In the genomic region with DNA sequence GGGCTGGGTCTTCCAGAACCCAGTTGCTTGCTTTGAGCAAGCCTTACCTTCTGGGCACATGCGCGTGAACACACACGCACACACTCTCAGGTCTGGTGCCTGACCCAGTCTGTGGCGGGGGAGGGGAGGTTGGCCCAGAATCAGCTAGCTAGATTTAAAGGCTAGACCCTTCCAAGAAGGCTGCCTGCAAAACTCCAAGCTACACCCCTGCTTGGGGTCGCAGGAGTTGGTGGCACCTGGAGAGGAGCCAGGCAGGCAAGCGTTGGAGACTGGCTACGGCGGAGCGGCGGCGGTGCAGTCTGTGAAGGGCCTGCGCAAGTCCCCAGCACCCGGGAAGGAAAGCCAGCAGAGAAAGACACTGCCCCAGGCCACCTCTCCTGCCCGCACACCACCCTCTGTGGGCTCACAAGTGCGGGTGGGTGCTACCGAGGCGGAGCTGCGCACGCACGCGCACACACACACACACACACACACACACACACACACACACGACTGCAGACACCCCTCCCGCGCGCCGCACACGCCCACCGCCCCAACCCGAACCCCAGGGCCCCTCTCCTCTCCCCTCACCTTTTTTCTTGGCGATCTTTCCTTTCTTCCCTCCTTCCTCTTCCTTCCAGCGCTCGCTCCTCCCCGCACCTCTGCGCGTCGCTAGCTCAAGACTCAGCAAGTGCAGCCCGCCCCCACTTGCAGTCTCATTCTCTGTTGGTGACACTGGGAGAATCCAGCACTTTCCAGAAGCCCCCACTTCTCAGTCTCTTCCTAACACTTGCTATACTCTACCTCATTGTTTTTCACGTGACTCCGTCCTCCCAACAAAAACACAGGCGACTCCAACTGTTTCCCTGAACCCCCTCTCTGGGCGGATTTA, we compare ENCODE assay signal across 8 mouse cellular contexts. TPM values are rescaled to one million over a fixed set of nuclear protein-coding genes. Genes with fewer than 3 reads are reported as not detected.
DNase-seq lines count a peak whose midpoint lies in the region; ATAC-seq and TF ChIP-seq lines count a peak whose summit lies in the region.

No protein-coding gene starts in this region.

- H3K27me3 ChIP-seq in spleen, adult 2 months (ENCODE audit: control insufficient read depth, insufficient read depth, low read length), result peaks cover 1% of the 10 kb centered on the region; the same call in 1 of the 2 replicates
- no peaks in the 10 kb centered on the region for H3K27me3 ChIP-seq in intestine, postnatal 0 days (replicated peaks; ENCODE audit: control insufficient read depth, insufficient read depth, low read length)
- H3K27me3 ChIP-seq in liver, embryonic 11.5 days (replicated peaks; ENCODE audit: control insufficient read depth, insufficient read depth, low read length), result no peaks in the 10 kb centered on the region

- peak; percentile 62 for ATAC-seq in intestine, postnatal 0 days
- peak; percentile 63; the same call in 1 of the 2 replicates for ATAC-seq in liver, embryonic 11.5 days (replicated peaks; ENCODE audit: low FRiP score)

- WGBS in spleen, adult 2 months, result 7% methylated on average over 33 of the region's 41 CpGs
- WGBS in intestine, postnatal 0 days, result 3% methylated on average over 35 of the region's 41 CpGs
- 4% methylated on average over 39 of the region's 41 CpGs for WGBS in liver, embryonic 11.5 days

- no peak for TF ChIP-seq POLR2A in spleen, adult 2 months (IDR thresholded peaks at IDR 0.05; ENCODE audit: low read depth, low read length)

- DNase-seq in spleen, adult 2 months (ENCODE audit: low read depth in 1 of 2, low spot score in 2 of 2), result no peak
- no peak for DNase-seq in spleen, postnatal 4 days (ENCODE audit: low spot score in 2 of 2)
- peak; percentile 46 to 56 for DNase-seq in cerebellum, postnatal 4 days (ENCODE audit: low spot score in 2 of 2)
- peak; percentile 19 to 25 for DNase-seq in gastrocnemius, adult 8-10 months (ENCODE audit: low spot score in 2 of 2)
- peak; percentile 54 for DNase-seq in liver, embryonic 11.5 days (ENCODE audit: low spot score)
- peak; percentile 13 for DNase-seq in naive thymus-derived CD4-positive, alpha-beta T cell, adult 2 months (ENCODE audit: low read depth)
- peak; percentile 50 for DNase-seq in urinary bladder, postnatal 14 days (ENCODE audit: low spot score)

- H3K36me3 ChIP-seq in spleen, adult 2 months (ENCODE audit: control insufficient read depth, insufficient read depth, low read length), result no peaks in the 10 kb centered on the region
- peaks cover 6% of the 10 kb centered on the region; the same call in 1 of the 2 replicates for H3K36me3 ChIP-seq in intestine, postnatal 0 days (ENCODE audit: control insufficient read depth, insufficient read depth)
- H3K36me3 ChIP-seq in liver, embryonic 11.5 days (ENCODE audit: control insufficient read depth, insufficient read depth, low read length), result no peaks in the 10 kb centered on the region

- H3K4me3 ChIP-seq in spleen, adult 2 months (ENCODE audit: extremely low read depth, insufficient read depth, insufficient read length), result peak overlapping the region; percentile 42; the same call in 1 of the 2 replicates
- H3K4me3 ChIP-seq in intestine, postnatal 0 days (ENCODE audit: low read depth, low read length), result peak overlapping the region; percentile 65
- H3K4me3 ChIP-seq in liver, embryonic 11.5 days (ENCODE audit: low read depth, low read length), result peak overlapping the region; percentile 59

- no peak for TF ChIP-seq CTCF in spleen, adult 2 months (IDR thresholded peaks at IDR 0.05; ENCODE audit: extremely low read depth, insufficient read depth, insufficient read length, insufficient replicate concordance)
- TF ChIP-seq CTCF in intestine, postnatal 0 days (IDR thresholded peaks at IDR 0.05; ENCODE audit: low read depth), result no peak

- H3K27ac ChIP-seq in spleen, adult 2 months (ENCODE audit: insufficient read depth, low read length), result no peak overlapping the region
- peak overlapping the region; percentile 90 for H3K27ac ChIP-seq in intestine, postnatal 0 days (ENCODE audit: low read depth, low read length)
- no peak overlapping the region for H3K27ac ChIP-seq in liver, embryonic 11.5 days (ENCODE audit: low read depth, low read length)

- H3K4me1 ChIP-seq in spleen, adult 2 months (ENCODE audit: control insufficient read depth, insufficient read depth, insufficient read length), result no peaks in the 10 kb centered on the region; the same call in 1 of the 2 replicates
- H3K4me1 ChIP-seq in intestine, postnatal 0 days (replicated peaks; ENCODE audit: control insufficient read depth, insufficient read depth, low read length), result peaks cover 15% of the 10 kb centered on the region
- H3K4me1 ChIP-seq in liver, embryonic 11.5 days (replicated peaks; ENCODE audit: control insufficient read depth, insufficient read depth, low read length), result 0 out of 2 replicates have a peak, but pooled peaks cover 2% of the 10 kb centered on the region

- H3K4me2 ChIP-seq in intestine, postnatal 0 days (replicated peaks; ENCODE audit: low read depth), result peak overlapping the region; percentile 85
- peak overlapping the region; percentile 90 for H3K4me2 ChIP-seq in liver, embryonic 11.5 days

- H3K9ac ChIP-seq in intestine, postnatal 0 days (ENCODE audit: low read depth, low read length), result peak overlapping the region; percentile 72
- peak overlapping the region; percentile 69 for H3K9ac ChIP-seq in liver, embryonic 11.5 days (ENCODE audit: low read depth, low read length)

- H3K9me3 ChIP-seq in intestine, postnatal 0 days (ENCODE audit: control insufficient read depth), result no peaks in the 10 kb centered on the region
- no peaks in the 10 kb centered on the region for H3K9me3 ChIP-seq in liver, embryonic 11.5 days (ENCODE audit: control insufficient read depth, low read length)

RNA-seq across cellular contexts. Expression of a gene that starts 2.6 kb away (rescaled TPM):
- 0.05 and 0.14 TPM in 2 replicates for polyA plus RNA-seq in spleen, adult 2 months (2012; rRNA removed)
- total RNA-seq in gastrocnemius, adult 8-10 months (2022), result 10 to 100 TPM; 64.1 to 75.0 (median 65.4) TPM
- polyA plus RNA-seq in intestine, postnatal 0 days (2015; fragmentation: Nextera tagmentation; extraction: Ambion mirVana), result 225 and 241 TPM in 2 replicates
- polyA plus RNA-seq in liver, embryonic 11.5 days (2014; fragmentation: Nextera tagmentation; extraction: Ambion mirVana), result 5.1 and 7.0 TPM in 2 replicates

RNA-seq across cellular contexts. Expression of a gene that starts 45.6 kb away (rescaled TPM):
- polyA plus RNA-seq in spleen, adult 2 months (2012; rRNA removed), result 29.1 and 34.2 TPM in 2 replicates
- 100 to 1,000 TPM; 134 to 158 (median 146) TPM for total RNA-seq in gastrocnemius, adult 8-10 months (2022)
- polyA plus RNA-seq in intestine, postnatal 0 days (2015; fragmentation: Nextera tagmentation; extraction: Ambion mirVana), result 153 and 156 TPM in 2 replicates
- 170 and 171 TPM in 2 replicates for polyA plus RNA-seq in liver, embryonic 11.5 days (2014; fragmentation: Nextera tagmentation; extraction: Ambion mirVana)

Comparison
In these comparisons a context has a peak if more than half of its experiments do, and no peak if none do; other contexts are left out.
1. DNase-seq: peak in cerebellum, postnatal 4 days (2 of 2), gastrocnemius, adult 8-10 months (2 of 2), liver, embryonic 11.5 days (single experiment), naive thymus-derived CD4-positive, alpha-beta T cell, adult 2 months (single experiment) and urinary bladder, postnatal 14 days (single experiment); none in spleen, adult 2 months (0 of 2) and spleen, postnatal 4 days (0 of 2).
2. RNA of a gene that starts 2.6 kb away (polyA plus RNA-seq): 225 to 241 TPM in intestine, postnatal 0 days; 5.1 to 7.0 TPM in liver, embryonic 11.5 days and 0.05 to 0.14 TPM in spleen, adult 2 months; every median in the first group is over 10 times any median in the second.
3. Peak in every context shown above with its lines, with median percentiles within 50 percentile points of each other: H3K4me3 ChIP-seq.